Mouse (Mus musculus) liver, adult 2 months (tissue): ENCODE data around the gene Kat8.
"Not testable (repeated sequence)": the region's sequence is repeated elsewhere in the genome, so short reads cannot be mapped to it uniquely, and the experiment has no call there.

Experiments
- CTCF ChIP-seq: fragments of 200-500 bp; IDR thresholded peaks from 2 replicates; pipeline ENCODE4 v1.5.1; 2011; ENCODE audit warnings: low read depth, low read length, control low read depth
- POLR2A ChIP-seq: fragments of 200-500 bp; IDR thresholded peaks from 2 replicates; pipeline ENCODE4 v1.6.1; 2011; ENCODE audit warnings: low read length, control low read depth; ENCODE audit not compliant: insufficient read depth; ENCODE audit errors: extremely low read depth

DNA sequence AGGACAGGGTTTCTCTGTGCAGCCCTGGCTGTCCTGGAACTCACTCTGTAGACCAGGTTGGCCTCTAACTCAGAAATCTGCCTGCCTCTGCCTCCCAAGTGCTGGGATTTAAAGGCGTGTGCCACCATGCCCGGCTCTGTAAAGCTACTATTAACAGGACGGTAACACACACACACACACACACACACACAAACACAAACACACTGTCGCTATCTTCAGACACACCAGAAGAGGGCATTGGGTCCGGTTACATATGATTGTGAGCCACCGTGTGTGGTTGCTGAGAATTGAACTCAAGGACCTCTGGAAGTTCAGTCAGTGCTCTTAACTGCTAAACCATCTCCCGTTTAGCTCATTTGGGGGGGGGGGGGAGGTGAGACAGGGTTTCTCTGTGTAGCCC is 16.4 kb upstream of the Kat8 start:
- not testable (repeated sequence) for TF ChIP-seq POLR2A, CTCF
